Mouse (Mus musculus) spleen, adult 12 weeks (tissue): ENCODE measurements around the gene Adamtsl5.

Experiments used
- DNase-seq: peaks from one replicate; pipeline ENCODE4 v3.0.0; 2022; ENCODE audit warnings: low spot score

The Adamtsl5 gene

GRCm38 (mm10) chr10:80317011-80317410 is 31.2 kb downstream of the Adamtsl5 start:
- no peak for DNase-seq

- no peak for DNase-seq
These were observed 31.8 kb downstream of the Adamtsl5 start for GRCm38 (mm10) chr10:80316359-80316781.

- no peak for DNase-seq
These were observed 32.9 kb downstream of the Adamtsl5 start for GRCm38 (mm10) chr10:80315315-80315714.

GRCm38 (mm10) chr10:80314494-80315001 is 33.7 kb downstream of the Adamtsl5 start:
- DNase-seq = no peak

- no peak for DNase-seq
These were observed 34.5 kb downstream of the Adamtsl5 start for GRCm38 (mm10) chr10:80313627-80314201.

GRCm38 (mm10) chr10:80312586-80313504 is 35.4 kb downstream of the Adamtsl5 start:
- DNase-seq = no peak

- DNase-seq = no peak
These were observed 36.7 kb downstream of the Adamtsl5 start for GRCm38 (mm10) chr10:80311560-80311959.

- DNase-seq = peak; percentile 51
These were observed 43.4 kb downstream of the Adamtsl5 start for GRCm38 (mm10) chr10:80304862-80305261.

- no peak for DNase-seq
These were observed 43.8 kb downstream of the Adamtsl5 start for GRCm38 (mm10) chr10:80304458-80304857.

- DNase-seq = no peak
These were observed 45.7 kb downstream of the Adamtsl5 start for GRCm38 (mm10) chr10:80302471-80302881.

- no peak for DNase-seq
These were observed 46.2 kb downstream of the Adamtsl5 start for GRCm38 (mm10) chr10:80302082-80302355.

- no peak for DNase-seq
These were observed 46.7 kb downstream of the Adamtsl5 start for GRCm38 (mm10) chr10:80301256-80302081.

- no peak for DNase-seq
These were observed 47.5 kb downstream of the Adamtsl5 start for GRCm38 (mm10) chr10:80300672-80301181.

GRCm38 (mm10) chr10:80299824-80300223 is 48.4 kb downstream of the Adamtsl5 start:
- no peak for DNase-seq

- DNase-seq = no peak
These were observed 48.9 kb downstream of the Adamtsl5 start for GRCm38 (mm10) chr10:80299301-80299700.

GRCm38 (mm10) chr10:80298571-80299281 is 49.5 kb downstream of the Adamtsl5 start:
- no peak for DNase-seq

GRCm38 (mm10) chr10:80297526-80298133 is 50.6 kb downstream of the Adamtsl5 start:
- DNase-seq = no peak

GRCm38 (mm10) chr10:80296824-80297223 is 51.4 kb downstream of the Adamtsl5 start:
- no peak for DNase-seq

- peak; percentile 66 for DNase-seq
These were observed 52.4 kb downstream of the Adamtsl5 start, which contains the start of gene Apc2 for GRCm38 (mm10) chr10:80295618-80296425. Gene Apc2 (plus strand): TSS chr10:80295977.

- DNase-seq = no peak
These were observed 53.4 kb downstream of the Adamtsl5 start for GRCm38 (mm10) chr10:80294788-80295303.
